Mouse (Mus musculus) myocyte (in vitro differentiated cells): ENCODE data around the gene Kctd3. TPM values are rescaled to one million over a fixed set of nuclear protein-coding genes. Genes with fewer than 3 reads are reported as not detected.

Source experiments
- H3K27me3 ChIP-seq: one replicate; pipeline ENCODE4 v1.6.1; 2011; ENCODE audit not compliant: control insufficient read depth, insufficient read depth, insufficient read length
- H3K36me3 ChIP-seq: one replicate; pipeline ENCODE4 v1.6.1; 2011; ENCODE audit not compliant: control insufficient read depth, insufficient read depth
- H3K4me2 ChIP-seq: one replicate; pipeline ENCODE4 v1.6.1; 2011; ENCODE audit warnings: low read depth, control low read depth
- H3K4me3 ChIP-seq: one replicate; pipeline ENCODE4 v1.5.1; 2011; ENCODE audit warnings: mild to moderate bottlenecking, control low read depth, moderate library complexity
- H3K79me2 ChIP-seq: one replicate; pipeline ENCODE4 v1.6.1; 2011; ENCODE audit not compliant: control insufficient read depth, insufficient read depth
- H3ac ChIP-seq: one replicate; pipeline ENCODE4 v1.6.1; 2011; ENCODE audit not compliant: control insufficient read depth, insufficient read length
- CEBPB ChIP-seq: IDR thresholded peaks from 2 replicates; pipeline ENCODE4 v1.6.1; 2011; ENCODE audit warnings: mild to moderate bottlenecking, moderate library complexity; ENCODE audit not compliant: poor library complexity, insufficient read depth, severe bottlenecking
- E2F4 ChIP-seq: IDR thresholded peaks from one replicate; pipeline ENCODE4 v1.6.1; 2011; ENCODE audit warnings: mild to moderate bottlenecking, control low read depth, moderate library complexity; ENCODE audit not compliant: insufficient read depth
- MAX ChIP-seq: IDR thresholded peaks from one replicate; pipeline ENCODE4 v1.6.1; 2011; ENCODE audit warnings: low read depth, mild to moderate bottlenecking, control low read depth
- MYOD1 ChIP-seq, 3 experiments: IDR thresholded peaks; one replicate each; pipeline ENCODE4 v1.6.1; 2011; ENCODE audit warnings: control low read depth in 2 of 3, low read depth in 2 of 3, mild to moderate bottlenecking in 2 of 3, moderate library complexity in 1 of 3; ENCODE audit not compliant: insufficient read length in 2 of 3, control insufficient read depth in 1 of 3
- MYOG ChIP-seq, 3 experiments: IDR thresholded peaks; one replicate each; pipeline ENCODE4 v1.6.1; 2011; ENCODE audit warnings: control low read depth in 2 of 3, low read depth in 2 of 3, mild to moderate bottlenecking in 2 of 3; ENCODE audit not compliant: insufficient read length in 2 of 3, control insufficient read depth in 1 of 3, insufficient read depth in 1 of 3
- POLR2A ChIP-seq: IDR thresholded peaks from one replicate; pipeline ENCODE4 v1.6.1; 2011; ENCODE audit warnings: low read depth, mild to moderate bottlenecking, control low read depth, moderate library complexity; ENCODE audit not compliant: insufficient read length
- POLR2AphosphoS2 ChIP-seq: IDR thresholded peaks from one replicate; pipeline ENCODE4 v1.6.1; 2011; ENCODE audit warnings: low read depth, control low read depth; ENCODE audit not compliant: insufficient read length
- REST ChIP-seq: IDR thresholded peaks from one replicate; pipeline ENCODE4 v1.6.1; 2011; ENCODE audit warnings: mild to moderate bottlenecking, control low read depth, moderate library complexity; ENCODE audit not compliant: insufficient read depth, insufficient read length
- SRF ChIP-seq: IDR thresholded peaks from one replicate; pipeline ENCODE4 v1.6.1; 2011; ENCODE audit warnings: low read depth; ENCODE audit not compliant: control insufficient read depth, insufficient read length
- TCF12 ChIP-seq: IDR thresholded peaks from one replicate; pipeline ENCODE4 v1.6.1; 2011; ENCODE audit warnings: mild to moderate bottlenecking, control low read depth; ENCODE audit not compliant: poor library complexity, insufficient read depth, severe bottlenecking
- TCF3 ChIP-seq: IDR thresholded peaks from one replicate; pipeline ENCODE4 v1.6.1; 2011; ENCODE audit warnings: low read depth, control low read depth; ENCODE audit not compliant: insufficient read length
- USF1 ChIP-seq: IDR thresholded peaks from one replicate; pipeline ENCODE4 v1.6.1; 2011; ENCODE audit warnings: low read depth, mild to moderate bottlenecking, control low read depth, moderate library complexity
- polyA plus RNA-seq: library from polyadenylated mRNA; unstranded; fragments of >200 nt; fragmentation: generic; extraction: Trizol; gene quantifications from one replicate; pipeline ENCODE4 v1.2.1, GENCODE M21; 2012; ENCODE audit warnings: missing spikeins

Kctd3 gene
- polyA plus RNA-seq, 1 experiment: 27.1 TPM

DNA sequence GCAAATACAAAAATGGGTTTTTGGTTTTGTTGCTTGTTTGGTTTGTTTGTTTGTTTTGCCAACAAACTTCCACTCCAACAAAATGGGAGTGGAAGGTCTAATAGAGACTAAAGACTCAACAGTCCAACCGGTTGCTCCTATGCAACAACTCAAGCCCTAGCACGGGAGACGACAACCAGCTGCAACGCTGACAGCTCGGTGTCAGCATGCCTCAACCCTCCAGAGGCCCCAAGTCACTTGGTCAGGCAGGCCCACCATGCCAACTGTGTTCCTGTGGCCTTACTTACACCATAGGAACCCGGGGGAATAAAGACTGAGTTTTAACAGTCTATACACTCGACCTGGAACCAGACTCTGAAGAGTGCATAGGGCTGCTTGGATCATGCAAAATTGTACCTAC lies 815 bp downstream of the Kctd3 start:
- Histone ChIP-seq H3K4me2 (peak overlapping the region; percentile 94), H3K79me2 (peaks cover 37% of the 10 kb centered on the region), H3K36me3 (no peaks in the 10 kb centered on the region), H3ac (peak overlapping the region; percentile 86), H3K27me3 (no peaks in the 10 kb centered on the region), H3K4me3 (peak overlapping the region; percentile 49)
- TF ChIP-seq REST: no peak
- TF ChIP-seq MAX: no peak
- no peak for TF ChIP-seq SRF
- no peak for TF ChIP-seq E2F4

DNA sequence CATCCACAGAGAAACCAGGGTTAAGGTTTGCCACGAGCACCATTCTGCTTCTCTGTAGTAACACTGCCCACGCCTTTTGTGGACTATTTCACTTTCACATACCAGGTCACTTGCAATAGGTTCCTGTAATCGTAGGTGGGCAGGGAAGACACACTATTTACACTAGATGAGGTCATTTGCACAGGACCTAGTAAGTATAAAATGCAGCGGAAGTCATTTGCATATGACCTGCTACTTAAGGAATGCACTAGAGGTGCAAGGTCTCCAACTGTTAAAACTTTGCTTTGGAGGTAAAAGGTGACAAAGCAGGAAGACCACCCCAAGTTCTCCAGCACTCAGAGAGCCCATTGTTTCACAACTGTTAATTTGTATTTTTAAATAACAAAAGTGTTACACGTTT lies 1.4 kb downstream of the Kctd3 start:
- TF ChIP-seq SRF (no peak), MAX (no peak), TCF12 (no peak), USF1 (no peak), POLR2A (no peak), REST (no peak), MYOG (IDR thresholded peaks at IDR 0.05; ENCODE audit: control insufficient read depth in 1 of 3, insufficient read depth in 1 of 3, insufficient read length in 2 of 3, low read depth in 2 of 3) (no peak), POLR2AphosphoS2 (no peak)

DNA sequence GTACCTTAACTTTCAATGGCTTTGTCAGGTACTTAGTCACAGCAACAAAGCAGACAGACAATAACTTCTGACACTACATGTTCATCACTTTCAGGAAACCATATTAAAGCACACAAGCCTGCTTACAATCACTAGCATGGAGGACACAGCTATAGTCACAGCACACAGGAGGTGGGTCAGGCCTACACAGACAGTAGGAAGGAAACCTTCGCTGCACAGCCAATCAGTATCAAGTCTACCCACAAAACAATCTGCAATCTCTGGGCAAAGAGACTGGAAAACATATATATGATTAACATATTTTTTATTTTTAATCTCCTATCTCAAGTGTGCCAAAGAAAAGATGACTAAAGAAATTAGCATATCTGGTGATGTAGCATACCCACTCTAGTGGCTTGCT lies 2.9 kb downstream of the Kctd3 start:
- Histone ChIP-seq H3K36me3 (peaks cover 8% of the 10 kb centered on the region), H3K79me2 (peaks cover 37% of the 10 kb centered on the region), H3ac (no peak overlapping the region), H3K4me2 (no peak overlapping the region), H3K27me3 (no peaks in the 10 kb centered on the region), H3K4me3 (no peak overlapping the region)
- TF ChIP-seq REST: no peak
- TF ChIP-seq MYOG (IDR thresholded peaks at IDR 0.05; ENCODE audit: control insufficient read depth in 1 of 3, insufficient read depth in 1 of 3, insufficient read length in 2 of 3, low read depth in 2 of 3): no peak
- no peak for TF ChIP-seq POLR2AphosphoS2

More for the DNA sequence above, 1.4 kb downstream of the Kctd3 start:
- peak overlapping the region; percentile 49 for H3K4me3 ChIP-seq
- H3K79me2 ChIP-seq: peaks cover 37% of the 10 kb centered on the region
- no peaks in the 10 kb centered on the region for H3K27me3 ChIP-seq
- H3K36me3 ChIP-seq: peaks cover 1% of the 10 kb centered on the region
- H3K4me2 ChIP-seq: peak overlapping the region; percentile 94
- H3ac ChIP-seq: no peak overlapping the region

DNA sequence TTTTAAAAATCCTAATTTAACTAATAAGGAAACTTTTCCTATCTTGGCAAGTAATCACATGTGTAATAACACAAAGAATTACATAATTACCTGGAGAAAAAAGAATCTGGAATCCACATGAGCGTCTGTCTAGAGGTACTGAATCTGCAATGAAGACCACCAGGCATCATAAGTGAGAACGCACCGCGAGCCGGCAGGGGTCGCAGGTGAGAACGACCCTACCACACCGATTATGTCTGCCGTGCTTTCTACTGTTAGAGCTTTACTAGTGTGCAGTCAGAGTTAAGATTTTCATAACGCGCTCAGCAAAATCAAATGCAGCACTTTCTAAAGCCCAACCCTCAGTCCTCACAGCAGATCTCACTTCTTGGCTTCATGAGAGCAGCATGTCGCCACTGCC lies 5.8 kb downstream of the Kctd3 start:
- no peak overlapping the region for H3ac ChIP-seq
- no peaks in the 10 kb centered on the region for H3K27me3 ChIP-seq
- H3K79me2 ChIP-seq: peaks cover 33% of the 10 kb centered on the region
- peaks cover 15% of the 10 kb centered on the region for H3K36me3 ChIP-seq
- H3K4me3 ChIP-seq: no peak overlapping the region
- H3K4me2 ChIP-seq: no peak overlapping the region
- no peak for TF ChIP-seq SRF
- TF ChIP-seq MYOD1 (IDR thresholded peaks at IDR 0.05; ENCODE audit: control insufficient read depth in 1 of 3, insufficient read length in 2 of 3, low read depth in 2 of 3): no peak
- no peak for TF ChIP-seq CEBPB
- TF ChIP-seq USF1: no peak
- no peak for TF ChIP-seq TCF12
- TF ChIP-seq MAX: no peak

DNA sequence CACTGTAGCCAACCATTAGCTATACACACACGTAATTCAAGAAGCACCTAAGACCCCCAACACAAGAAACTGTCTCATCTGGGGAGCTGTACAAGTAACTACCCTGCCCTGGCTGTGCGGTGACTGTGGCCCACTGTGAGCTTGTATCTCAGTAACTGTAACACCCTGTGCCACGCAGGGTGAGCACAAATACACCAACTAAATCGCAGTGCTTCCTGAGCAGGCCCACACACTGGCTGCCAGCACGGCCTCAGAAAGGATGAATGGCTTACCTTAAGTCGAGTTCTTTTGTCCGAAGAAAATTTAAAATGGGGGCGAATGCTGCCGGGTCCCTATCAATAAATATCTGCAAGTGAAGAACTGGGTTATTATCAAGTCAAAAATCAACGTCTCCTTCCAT lies 7.7 kb downstream of the Kctd3 start:
- H3ac ChIP-seq: no peak overlapping the region
- H3K36me3 ChIP-seq: peaks cover 19% of the 10 kb centered on the region
- TF ChIP-seq REST: no peak
- no peak for TF ChIP-seq USF1
- TF ChIP-seq CEBPB: no peak
- no peak for TF ChIP-seq MAX
- no peak for TF ChIP-seq E2F4
- no peak for TF ChIP-seq SRF
- TF ChIP-seq MYOD1 (IDR thresholded peaks at IDR 0.05; ENCODE audit: control insufficient read depth in 1 of 3, insufficient read length in 2 of 3, low read depth in 2 of 3): no peak
- no peak for TF ChIP-seq MYOG (IDR thresholded peaks at IDR 0.05; ENCODE audit: control insufficient read depth in 1 of 3, insufficient read depth in 1 of 3, insufficient read length in 2 of 3, low read depth in 2 of 3)
- no peak for TF ChIP-seq POLR2A
- no peak for TF ChIP-seq TCF3
- TF ChIP-seq POLR2AphosphoS2: no peak
- no peak for TF ChIP-seq TCF12

DNA sequence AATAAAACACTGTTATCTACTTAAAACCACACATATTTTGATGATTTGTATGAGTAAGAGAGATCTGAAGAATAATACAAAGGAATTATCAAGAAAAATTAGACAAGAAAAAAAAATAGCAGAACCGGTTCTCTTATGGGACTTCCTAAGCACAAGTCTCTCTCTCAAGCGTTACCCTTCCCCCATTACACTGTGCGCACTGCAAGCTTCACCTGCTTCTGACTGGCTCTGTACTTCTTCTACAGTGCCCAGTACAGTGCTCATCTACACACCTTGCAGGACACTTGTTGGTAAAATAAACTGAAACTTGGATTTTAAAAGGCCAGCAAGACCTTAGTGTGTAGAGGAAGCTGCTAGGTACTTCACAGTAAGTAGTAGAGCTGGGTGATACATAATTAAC lies 9.7 kb downstream of the Kctd3 start:
- Histone ChIP-seq H3K4me2 (no peak overlapping the region), H3ac (no peak overlapping the region), H3K27me3 (no peaks in the 10 kb centered on the region), H3K36me3 (peaks cover 19% of the 10 kb centered on the region), H3K4me3 (no peak overlapping the region), H3K79me2 (no peaks in the 10 kb centered on the region)
- TF ChIP-seq MAX: no peak
- no peak for TF ChIP-seq E2F4
- TF ChIP-seq SRF: no peak
- TF ChIP-seq POLR2AphosphoS2: no peak
- TF ChIP-seq TCF3: no peak
- no peak for TF ChIP-seq USF1
- no peak for TF ChIP-seq MYOG (IDR thresholded peaks at IDR 0.05; ENCODE audit: control insufficient read depth in 1 of 3, insufficient read depth in 1 of 3, insufficient read length in 2 of 3, low read depth in 2 of 3)
- TF ChIP-seq MYOD1 (IDR thresholded peaks at IDR 0.05; ENCODE audit: control insufficient read depth in 1 of 3, insufficient read length in 2 of 3, low read depth in 2 of 3): no peak
- no peak for TF ChIP-seq TCF12
- no peak for TF ChIP-seq POLR2A

More for the DNA sequence above, 7.7 kb downstream of the Kctd3 start:
- Histone ChIP-seq H3K79me2 (peaks cover 15% of the 10 kb centered on the region), H3K4me2 (no peak overlapping the region), H3K27me3 (no peaks in the 10 kb centered on the region), H3K4me3 (no peak overlapping the region)
